In genomic region chr15:13988919-13989510, GRCm38 (mm10) we compare ENCODE assay signal across 29 mouse cellular contexts.
A peak's percentile ranks its signal among the peaks of the same experiment; 100 is the strongest.
DNase-seq lines count a peak whose midpoint lies in the region; ATAC-seq lines count a peak whose summit lies in the region.
"Had no signal": no experiment of that assay in that cellular context is flagged by ENCODE, and none has a peak within 500 bp of the region (broad histone marks: within the 10 kb centered on the region; RNA-seq: fewer than 3 reads in every experiment).

No protein-coding gene starts in this region.

- no peak for ATAC-seq in forebrain, embryonic 11.5 days (replicated peaks; ENCODE audit: low FRiP score)
- ATAC-seq: CD4-positive, CD25-positive, alpha-beta regulatory T cell, adult 4 months; lung, postnatal 0 days had no signal

- WGBS in forebrain, embryonic 10.5 days = 84% methylated on average over 8 of the region's 8 CpGs
- WGBS in forebrain, embryonic 11.5 days = 74% methylated on average over 8 of the region's 8 CpGs

- no peak overlapping the region for H3K4me2 ChIP-seq in forebrain, embryonic 11.5 days (ENCODE audit: low read depth, low read length, severe bottlenecking)
- H3K4me2 ChIP-seq: embryonic facial prominence, embryonic 15.5 days; heart, embryonic 13.5 days; hindbrain, embryonic 14.5 days; limb, embryonic 15.5 days; liver, embryonic 15.5 days; stomach, embryonic 15.5 days had no signal

- H3K36me3 ChIP-seq in forebrain, embryonic 10.5 days (replicated peaks) = no peaks in the 10 kb centered on the region
- no peaks in the 10 kb centered on the region for H3K36me3 ChIP-seq in forebrain, embryonic 11.5 days (ENCODE audit: control insufficient read depth, insufficient read depth, low read length)
- H3K36me3 ChIP-seq: embryonic facial prominence, embryonic 15.5 days; heart, embryonic 13.5 days; limb, embryonic 15.5 days; liver, embryonic 15.5 days; midbrain, embryonic 10.5 days; stomach, embryonic 15.5 days had no signal

- H3K27me3 ChIP-seq in forebrain, embryonic 10.5 days (ENCODE audit: poor library complexity, severe bottlenecking) = no peaks in the 10 kb centered on the region
- no peaks in the 10 kb centered on the region for H3K27me3 ChIP-seq in forebrain, embryonic 11.5 days (ENCODE audit: control insufficient read depth, insufficient read depth, low read length)
- H3K27me3 ChIP-seq: embryonic facial prominence, embryonic 15.5 days; heart, embryonic 13.5 days; limb, embryonic 15.5 days; liver, embryonic 15.5 days; stomach, embryonic 15.5 days had no signal

- H3K9ac ChIP-seq in forebrain, embryonic 11.5 days (ENCODE audit: low read length) = no peak overlapping the region
- H3K9ac ChIP-seq: embryonic facial prominence, embryonic 15.5 days; heart, embryonic 13.5 days; hindbrain, embryonic 14.5 days; limb, embryonic 15.5 days; liver, embryonic 15.5 days; stomach, embryonic 15.5 days had no signal

- peaks cover 13% of the 10 kb centered on the region; the same call in 1 of the 2 replicates for H3K4me1 ChIP-seq in forebrain, embryonic 10.5 days
- no peaks in the 10 kb centered on the region for H3K4me1 ChIP-seq in forebrain, embryonic 11.5 days (replicated peaks; ENCODE audit: control insufficient read depth, insufficient read depth, low read length)
- H3K4me1 ChIP-seq: embryonic facial prominence, embryonic 15.5 days; heart, embryonic 13.5 days; limb, embryonic 15.5 days; liver, embryonic 15.5 days; stomach, embryonic 15.5 days had no signal

- no peak for DNase-seq in forebrain, embryonic 10.5 days (ENCODE audit: extremely low spot score, low spot score)
- DNase-seq in forebrain, embryonic 11.5 days (ENCODE audit: low spot score) = no peak
- DNase-seq in retina, postnatal 1 day = peak; percentile 12
- no peak for DNase-seq in retina, embryonic 14.5 days (ENCODE audit: low spot score)
- DNase-seq in forelimb bud, embryonic 11.5 days (ENCODE audit: low read depth, low spot score) = peak; percentile 17
- DNase-seq in thymus, postnatal 4 days = no peak
- DNase-seq in cerebellum, postnatal 4 days (ENCODE audit: low spot score in 2 of 2) = no peak
- DNase-seq: adrenal gland, postnatal 25 days; cerebellum, adult 11-12 months; cerebellum, postnatal 10 days; gastrocnemius, postnatal 14 days; heart, adult 11 months; heart, postnatal 14 days; kidney, adult 2 months; left cerebral cortex, postnatal 4 days; right cerebral cortex, adult 18-20 months; thymus, postnatal 25 days had no signal

- no peak overlapping the region for H3K4me3 ChIP-seq in forebrain, embryonic 10.5 days
- no peak overlapping the region for H3K4me3 ChIP-seq in forebrain, embryonic 11.5 days (ENCODE audit: low read depth, low read length)
- H3K4me3 ChIP-seq: embryonic facial prominence, embryonic 15.5 days; heart, embryonic 13.5 days; left cerebral cortex, adult 2 months; limb, embryonic 15.5 days; liver, embryonic 15.5 days; midbrain, embryonic 10.5 days; stomach, embryonic 15.5 days had no signal

- no peaks in the 10 kb centered on the region for H3K9me3 ChIP-seq in forebrain, embryonic 10.5 days
- H3K9me3 ChIP-seq in forebrain, embryonic 11.5 days (ENCODE audit: control insufficient read depth, low read length) = no peaks in the 10 kb centered on the region
- H3K9me3 ChIP-seq: embryonic facial prominence, embryonic 15.5 days; heart, embryonic 13.5 days; limb, embryonic 15.5 days; liver, embryonic 15.5 days; midbrain, embryonic 10.5 days; stomach, embryonic 15.5 days had no signal

- peak overlapping the region; percentile 1; the same call in 1 of the 2 replicates for H3K27ac ChIP-seq in forebrain, embryonic 10.5 days
- H3K27ac ChIP-seq in forebrain, embryonic 11.5 days (ENCODE audit: low read depth, low read length) = no peak overlapping the region
- H3K27ac ChIP-seq: embryonic facial prominence, embryonic 15.5 days; heart, embryonic 13.5 days; hindbrain, embryonic 14.5 days; kidney, postnatal 0 days; left cerebral cortex, adult 2 months; limb, embryonic 15.5 days; liver, embryonic 15.5 days; macrophage; midbrain, embryonic 10.5 days; stomach, embryonic 15.5 days had no signal

Comparison
In these comparisons a context has a peak if more than half of its experiments do, and no peak if none do; other contexts are left out.
1. DNase-seq: peak in retina, postnatal 1 day (single experiment) and forelimb bud, embryonic 11.5 days (single experiment); none in forebrain, embryonic 10.5 days (single experiment), forebrain, embryonic 11.5 days (single experiment), retina, embryonic 14.5 days (single experiment), thymus, postnatal 4 days (single experiment) and cerebellum, postnatal 4 days (0 of 2).